Mouse (Mus musculus) urinary bladder, adult 2 months (tissue): Measurements from ENCODE around the gene Mfsd2a. TPM values are rescaled to one million over a fixed set of nuclear protein-coding genes. Genes with fewer than 3 reads are reported as not detected.

Experiments used
- DNase-seq: peaks from one replicate; pipeline ENCODE4 v3.0.0; 2022; ENCODE audit warnings: low spot score
- polyA plus RNA-seq: library from polyadenylated mRNA; depleted of rRNA; stranded (reverse); fragments of >200 nt; gene quantifications from 2 replicates; pipeline ENCODE4 v1.2.3, GENCODE M21; 2012

Gene Mfsd2a
- polyA plus RNA-seq, 1 experiment, result 5.0 TPM

DNA sequence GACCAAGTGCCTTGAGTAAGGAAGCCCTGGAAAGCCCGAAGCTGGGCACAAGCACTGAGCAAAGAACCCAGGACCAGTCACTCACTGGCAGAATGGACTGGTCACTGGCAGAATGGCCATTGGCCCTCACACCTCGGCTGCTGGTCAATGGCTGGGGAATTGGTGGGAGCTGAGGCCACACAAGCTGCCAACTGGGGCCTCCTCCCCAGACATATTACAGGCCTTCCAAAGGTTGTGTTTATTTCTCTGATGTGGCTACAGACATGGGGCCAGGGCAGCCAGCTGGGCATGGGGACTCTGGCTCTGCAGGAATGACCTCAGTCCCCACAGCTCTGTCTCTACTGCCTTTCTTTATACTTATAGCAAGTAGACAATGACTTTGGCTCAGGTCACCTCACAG, 17.9 kb upstream of the Mfsd2a start:
- DNase-seq, result no peak

DNA sequence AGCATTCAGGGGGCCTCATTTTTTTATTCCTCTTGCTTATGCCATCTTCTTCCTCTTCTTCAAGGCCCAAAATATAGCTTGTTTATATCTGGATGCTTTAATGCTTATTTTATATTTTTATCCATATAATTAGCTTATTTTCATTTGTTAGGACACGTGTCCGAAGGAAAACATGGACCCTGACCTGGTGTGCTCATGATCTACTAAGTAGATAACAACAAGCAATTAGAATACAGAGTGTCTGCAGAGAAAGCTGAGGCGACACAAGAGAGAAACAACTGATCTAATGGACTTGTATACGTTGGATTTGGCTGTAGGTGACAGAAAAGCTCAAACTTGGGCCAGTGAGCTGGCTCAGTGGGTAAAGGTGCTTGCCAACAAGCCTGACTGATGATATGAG, 15.9 kb upstream of the Mfsd2a start:
- no peak for DNase-seq

DNA sequence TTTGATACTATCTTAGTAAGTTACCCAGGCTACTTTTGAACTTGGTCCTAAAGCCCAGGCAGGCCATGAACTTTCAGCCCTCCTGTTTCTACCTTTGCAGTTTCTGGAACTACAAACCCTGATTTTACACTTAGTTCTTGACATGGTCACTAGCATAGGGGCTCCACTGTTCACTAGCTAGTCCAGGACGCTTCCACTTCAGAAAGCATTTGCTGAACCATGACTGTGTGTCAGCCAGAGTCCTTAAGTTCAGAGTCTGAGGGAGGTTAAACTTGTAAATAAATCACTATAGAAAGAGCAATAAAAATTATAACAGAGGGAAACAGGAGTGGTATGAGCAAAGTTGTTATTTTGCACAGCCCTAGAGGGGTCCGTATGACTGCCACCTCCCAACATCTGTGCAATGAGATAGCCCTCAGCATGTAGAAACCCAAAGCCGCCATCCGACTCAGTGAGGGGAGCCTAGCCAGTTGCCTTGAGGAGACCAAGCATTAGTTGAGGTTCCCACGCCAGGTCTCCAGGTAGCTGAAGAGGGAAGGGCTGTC, 14.1 kb upstream of the Mfsd2a start:
- no peak for DNase-seq

DNA sequence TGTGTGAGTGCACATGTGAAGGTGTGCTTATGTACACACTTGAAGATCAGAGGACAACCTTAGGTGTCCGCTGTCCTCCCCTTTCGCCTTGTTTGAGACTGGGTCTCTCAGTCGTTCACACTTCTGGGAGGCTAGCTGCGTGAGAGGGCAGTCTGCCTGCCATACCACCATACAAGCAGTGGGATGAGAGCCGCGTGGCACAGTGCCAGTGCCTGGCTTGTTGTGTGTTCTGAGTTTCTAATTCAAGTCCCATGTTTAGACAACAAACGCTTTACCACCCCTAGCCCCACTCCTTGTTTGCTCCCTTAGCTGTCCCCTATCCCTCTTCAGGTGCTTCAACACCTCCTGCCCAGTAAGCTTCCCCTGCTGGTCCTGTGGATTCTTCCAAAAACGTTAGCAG, 11.1 kb upstream of the Mfsd2a start:
- DNase-seq, result no peak

DNA sequence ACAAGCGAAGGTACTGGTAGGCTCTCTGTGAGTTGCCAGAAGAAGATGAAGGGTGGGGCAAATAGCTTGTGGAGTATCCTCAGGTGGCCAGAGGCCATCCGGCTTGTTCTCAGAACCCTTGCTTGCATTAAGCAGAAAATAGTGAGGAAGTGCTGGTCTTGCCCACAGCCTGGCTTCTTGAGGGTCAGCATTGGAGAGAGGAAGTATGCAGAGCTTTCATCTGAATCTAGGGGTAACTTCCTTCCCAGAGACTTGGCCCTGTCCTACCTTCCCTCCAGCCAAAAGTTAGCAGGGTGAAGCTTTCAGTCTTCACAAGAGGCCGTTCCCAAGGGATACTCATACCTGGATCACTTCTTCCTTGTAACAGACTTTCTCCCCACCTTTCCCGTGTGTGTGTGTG, 10.7 kb upstream of the Mfsd2a start:
- DNase-seq, result no peak

DNA sequence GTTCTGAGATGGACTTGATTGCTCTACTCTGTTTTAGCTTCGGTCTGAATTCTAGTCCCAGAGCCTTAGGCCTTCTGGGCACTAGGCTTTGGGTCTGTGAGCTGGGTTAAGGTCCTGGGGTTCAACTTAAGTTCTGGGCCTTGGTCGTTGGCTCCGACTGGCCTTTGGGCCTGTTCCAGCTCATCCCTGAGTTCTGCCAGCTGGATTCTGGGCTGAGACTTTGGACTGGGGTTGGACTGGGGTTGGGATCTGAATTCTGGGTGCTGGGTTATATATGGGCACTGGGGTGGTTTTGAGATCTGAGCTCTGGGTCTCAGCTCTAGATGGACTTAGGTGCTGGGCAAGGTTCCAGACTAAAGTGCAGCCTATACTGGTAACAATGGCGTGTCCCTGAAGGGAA, 10.2 kb upstream of the Mfsd2a start:
- DNase-seq, result no peak

DNA sequence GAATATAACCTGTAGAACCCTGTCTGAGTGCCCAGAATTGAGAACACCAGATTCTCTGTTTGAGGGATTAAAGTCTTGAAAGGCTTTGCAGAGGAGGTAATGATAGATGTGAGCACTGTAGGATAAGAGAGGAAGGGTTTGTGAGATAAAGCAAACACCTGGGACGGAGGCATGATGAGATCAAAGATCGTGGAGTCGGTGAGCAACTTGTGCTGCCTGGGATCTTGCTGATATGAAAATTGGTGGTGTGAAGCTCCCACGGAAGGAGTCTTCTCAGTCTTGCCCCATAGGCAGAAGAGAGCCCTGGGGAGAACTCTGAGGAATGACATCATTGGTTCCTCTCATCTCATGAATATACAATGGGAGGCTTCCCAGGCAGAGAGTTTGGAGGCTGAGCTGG, 7.1 kb upstream of the Mfsd2a start:
- no peak for DNase-seq

DNA sequence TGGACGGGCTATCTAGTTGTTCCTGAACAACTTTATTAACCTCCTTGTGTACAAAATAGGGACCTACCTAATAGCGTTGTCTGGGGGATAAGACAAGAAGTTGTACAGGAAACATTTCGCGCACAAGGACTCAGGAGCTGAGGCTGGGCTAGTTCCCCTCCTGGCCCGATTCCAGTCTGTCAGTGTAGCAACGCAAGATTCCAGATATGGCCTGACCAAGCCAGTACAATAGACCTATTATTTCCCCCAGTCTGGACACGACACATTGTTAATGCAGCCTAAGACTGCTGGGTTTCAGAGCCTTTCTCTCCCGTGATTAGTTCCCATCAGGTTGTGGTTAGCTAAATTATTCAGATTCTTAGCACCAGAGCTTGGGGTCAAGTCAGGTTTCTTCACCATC, 1.8 kb upstream of the Mfsd2a start:
- DNase-seq, result no peak

DNA sequence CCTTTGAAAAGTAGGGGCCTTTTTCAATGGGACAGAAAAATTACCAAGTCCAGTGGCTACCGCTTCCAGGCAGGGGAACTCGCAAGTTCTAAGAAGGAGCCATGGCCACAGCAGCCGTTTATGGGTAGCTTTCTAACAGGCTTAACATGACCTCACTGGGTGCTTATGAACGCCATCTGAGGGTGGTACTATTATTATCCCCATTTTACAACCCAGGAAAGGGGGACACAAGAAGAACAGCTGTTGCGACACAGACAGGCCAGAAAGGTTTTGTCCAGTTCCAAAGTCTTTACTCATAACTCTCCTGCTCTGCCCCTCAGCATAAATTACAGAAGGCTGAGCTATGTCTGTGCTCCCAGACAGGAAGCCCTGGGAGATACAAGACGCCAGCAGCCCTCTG, 601 bp upstream of the Mfsd2a start:
- no peak for DNase-seq

DNA sequence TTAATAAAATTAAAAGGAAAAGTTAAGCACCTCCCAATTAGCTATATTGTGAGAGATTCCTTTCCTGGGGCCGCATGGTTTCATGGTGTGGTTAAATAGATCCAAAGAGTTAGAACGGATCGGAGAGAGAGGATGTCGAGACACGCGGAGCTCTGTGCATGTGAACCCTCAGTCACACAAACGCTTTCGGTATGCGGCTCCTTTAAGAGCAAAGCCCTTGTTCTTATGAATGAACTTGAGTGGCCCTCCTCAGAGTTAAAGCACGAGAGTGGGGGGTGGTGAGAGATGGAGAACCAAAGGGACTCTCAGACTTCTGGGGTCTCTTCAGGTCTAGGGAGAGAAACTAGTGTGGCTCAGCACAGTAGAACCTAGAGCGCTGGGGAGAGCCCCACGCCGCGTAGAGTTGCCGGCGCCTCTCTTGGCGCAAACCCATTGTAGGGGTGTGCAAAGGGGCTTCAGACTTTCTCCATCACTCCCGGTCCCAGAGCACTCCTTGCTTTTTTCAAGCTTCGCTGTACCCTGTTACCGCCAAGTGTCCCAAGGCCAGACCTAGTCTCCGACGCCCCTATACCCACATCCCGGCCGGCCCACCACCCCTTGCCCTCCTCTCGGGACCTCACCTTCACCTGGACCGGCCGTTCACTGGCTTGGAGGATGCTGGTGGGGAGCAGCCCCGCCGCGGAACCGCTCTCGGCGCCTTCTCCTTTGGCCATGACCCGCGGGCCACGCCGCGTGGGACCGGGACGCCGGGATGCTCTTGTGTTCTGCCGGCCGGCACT, 478 bp downstream of the Mfsd2a start:
- DNase-seq, result no peak

DNA sequence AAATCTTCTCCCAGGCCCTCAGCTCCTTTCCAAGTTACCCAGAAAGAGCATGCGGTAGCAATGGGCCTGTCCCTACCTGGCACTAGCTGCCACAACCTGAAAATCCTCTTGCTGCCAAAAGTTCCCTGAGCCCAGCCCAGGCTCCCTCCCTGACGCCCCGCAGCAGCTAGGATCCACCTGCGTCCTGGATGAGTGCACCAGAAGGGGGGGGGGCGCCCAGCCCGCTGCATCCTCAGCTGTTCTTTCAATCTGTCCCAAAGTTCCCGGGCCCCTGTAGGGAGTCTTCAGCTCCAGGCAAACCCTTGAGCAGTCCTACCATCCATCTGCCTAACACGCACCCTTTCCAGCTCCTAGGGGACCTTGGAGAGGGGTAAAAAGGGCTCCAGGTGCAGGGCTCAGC, 1.2 kb downstream of the Mfsd2a start:
- no peak for DNase-seq

DNA sequence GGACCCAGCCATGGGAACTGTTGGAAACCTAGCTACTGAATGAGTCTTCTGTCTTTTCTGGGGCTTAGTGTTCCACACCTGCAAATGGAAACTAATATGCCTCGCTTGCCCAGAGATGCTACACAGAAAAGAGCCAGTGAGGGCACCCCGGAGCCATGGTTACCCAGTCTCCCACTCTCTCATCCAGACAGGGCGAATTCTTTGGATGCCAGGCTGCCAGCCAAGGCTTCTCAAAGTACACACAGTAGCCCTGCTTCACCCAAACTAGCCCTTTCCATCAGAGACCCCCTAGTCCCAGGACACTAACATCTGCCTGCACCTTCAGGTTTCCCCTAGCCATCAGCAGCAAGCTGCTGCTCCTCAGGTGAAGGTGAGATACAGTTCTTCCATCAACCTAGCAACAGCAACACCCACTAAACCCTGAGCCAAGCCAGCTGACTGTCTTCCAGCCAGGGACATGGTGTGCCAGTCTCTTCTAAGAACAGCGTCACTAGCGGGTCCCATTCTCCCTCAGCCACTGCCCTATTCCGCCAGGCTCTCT, 2.4 kb downstream of the Mfsd2a start:
- no peak for DNase-seq

DNA sequence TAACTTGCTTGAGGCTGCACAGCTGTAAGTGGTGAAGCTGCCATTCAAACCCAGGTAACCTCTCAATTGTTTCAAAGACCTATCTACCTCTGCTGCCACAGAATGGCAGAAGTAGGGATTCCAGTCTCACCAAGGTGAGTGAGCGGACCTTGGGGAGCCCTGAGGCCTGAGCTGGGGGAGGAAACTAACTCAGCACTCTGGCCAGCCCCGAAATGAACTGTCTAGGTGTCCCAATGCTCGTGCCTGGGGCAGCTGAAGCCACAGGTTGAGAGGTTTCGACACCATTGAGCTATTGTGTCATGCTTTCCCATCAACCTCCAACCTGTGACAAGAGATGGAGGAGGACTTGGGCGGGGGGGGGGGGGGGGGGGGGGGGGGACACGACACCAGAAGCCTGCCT, 4.7 kb downstream of the Mfsd2a start:
- no peak for DNase-seq

DNA sequence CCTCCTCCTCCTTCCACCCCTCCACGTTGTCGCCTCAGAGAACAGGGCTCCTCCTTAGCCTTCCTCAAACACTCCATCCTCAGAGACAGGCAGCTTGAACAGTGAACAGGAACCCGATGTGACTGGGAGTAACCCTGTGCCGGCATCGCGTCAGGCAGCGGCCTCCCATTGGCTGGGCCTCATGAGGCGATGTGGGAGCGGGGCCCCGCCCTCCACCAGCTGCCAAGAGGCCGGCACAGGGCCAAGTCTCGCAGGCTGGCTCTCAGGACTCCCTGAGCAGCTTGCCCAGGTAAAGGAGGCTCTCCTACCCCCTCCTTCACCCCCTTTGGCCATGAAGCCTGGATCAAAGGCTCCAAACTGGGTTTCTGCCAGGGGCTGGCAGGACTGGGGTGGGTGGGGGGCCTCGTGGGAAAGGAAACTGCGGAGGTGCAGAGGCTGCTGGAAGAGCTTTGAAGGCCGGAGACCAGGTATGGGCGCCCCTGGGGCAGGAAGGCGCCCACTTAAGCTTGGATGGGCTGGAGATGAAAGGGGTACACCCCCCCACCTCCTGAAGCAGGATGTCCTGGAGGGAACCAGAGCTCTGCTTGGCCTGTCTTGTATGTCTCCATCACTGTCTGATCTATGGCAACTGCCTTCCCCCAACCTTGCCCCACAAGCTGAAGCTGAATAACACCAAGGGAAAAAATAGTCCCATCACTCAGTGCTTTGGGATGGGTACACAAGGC, 5.4 kb downstream of the Mfsd2a start:
- peak; percentile 75 for DNase-seq

DNA sequence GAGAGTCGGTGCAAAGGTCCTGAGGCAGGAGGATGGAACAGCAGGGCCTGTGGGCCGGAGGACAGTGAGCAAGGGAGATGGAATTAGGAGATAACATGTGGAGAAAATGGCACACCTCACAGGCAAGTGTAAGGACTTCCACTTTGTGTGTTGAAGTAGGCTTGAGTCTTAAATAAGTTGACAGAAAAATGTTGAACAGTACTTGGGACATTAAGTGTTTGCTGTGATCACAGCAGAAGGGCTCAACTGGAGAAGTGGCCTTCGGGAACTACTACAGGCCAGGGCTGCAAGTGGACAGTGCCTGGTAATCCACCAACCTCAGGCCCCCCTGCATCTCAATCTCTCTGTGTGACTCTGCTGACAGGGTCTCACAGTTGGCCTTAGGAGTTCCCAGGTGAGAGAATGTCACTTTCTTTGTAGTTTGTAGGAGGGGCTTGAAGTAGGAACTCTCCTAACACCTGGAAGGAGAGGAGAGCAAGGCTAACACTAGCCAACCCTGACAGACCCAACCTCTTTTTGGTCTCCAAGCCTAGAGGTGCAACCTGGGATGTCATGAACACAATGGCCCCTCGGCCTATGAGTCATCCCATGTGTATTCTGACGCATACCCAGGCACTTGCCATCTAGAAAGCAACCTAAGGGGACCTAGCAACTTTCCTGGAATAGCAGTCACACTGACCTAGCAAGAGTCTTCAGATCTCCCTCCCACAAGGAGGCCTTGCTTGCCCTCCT, 6.1 kb downstream of the Mfsd2a start:
- no peak for DNase-seq

DNA sequence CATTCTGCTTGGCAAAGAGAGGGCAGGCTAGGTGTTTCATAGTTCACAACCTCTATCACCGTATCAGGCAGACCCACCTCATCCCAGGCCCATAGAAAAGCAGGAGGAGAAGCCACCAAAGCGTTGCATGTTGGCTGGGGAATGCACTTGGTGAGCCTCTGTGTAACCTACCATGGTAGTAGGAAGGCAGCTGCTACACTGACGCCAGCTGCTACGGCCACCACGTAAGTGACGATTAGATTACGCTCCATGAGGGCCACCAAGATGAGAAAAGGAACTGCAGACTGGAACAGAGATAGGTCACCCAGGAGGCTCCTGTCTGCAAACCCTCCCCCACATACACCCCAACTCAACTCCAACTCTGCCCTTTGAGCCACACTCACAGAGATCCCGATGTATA, 11.9 kb downstream of the Mfsd2a start:
- no peak for DNase-seq

DNA sequence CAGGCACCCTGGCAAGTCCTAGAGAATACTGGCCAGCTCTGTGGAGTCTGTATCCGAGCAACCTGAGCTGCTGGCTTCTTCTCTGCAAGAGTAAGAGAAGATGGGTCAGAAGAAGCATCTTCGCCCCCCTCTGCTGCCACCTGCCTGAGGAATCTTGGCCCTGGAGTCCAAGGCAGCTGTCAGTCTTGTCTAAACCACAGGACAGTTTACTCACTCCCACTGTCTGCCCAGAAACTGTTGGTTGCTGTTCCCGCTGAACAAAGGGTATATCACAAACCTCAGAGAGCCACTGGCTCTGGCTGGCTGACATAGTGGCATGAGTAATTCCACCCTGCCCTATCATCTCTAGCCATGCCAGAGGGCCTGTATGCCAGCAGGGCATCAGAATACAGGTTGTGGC, 13.8 kb downstream of the Mfsd2a start:
- DNase-seq, result no peak

DNA sequence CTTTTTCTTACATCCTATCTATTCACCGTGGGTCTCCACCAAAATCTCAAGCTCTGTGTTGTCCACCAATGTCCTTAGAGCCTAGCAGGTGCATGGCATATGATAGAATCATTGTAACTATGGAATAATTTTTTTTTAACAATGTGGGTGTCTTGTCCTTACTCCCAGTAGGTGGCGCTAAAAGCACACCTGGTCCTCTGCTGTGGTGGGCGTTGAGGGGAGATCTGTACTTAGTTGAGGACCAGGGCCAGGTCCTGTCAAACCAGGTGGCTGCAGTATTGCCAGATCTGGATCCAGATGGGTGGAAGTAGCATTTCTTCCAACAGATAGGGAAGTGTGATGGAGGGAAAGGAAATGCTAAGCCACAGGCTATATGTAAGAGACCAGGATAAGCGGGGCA, 16.6 kb downstream of the Mfsd2a start:
- DNase-seq, result no peak

DNA sequence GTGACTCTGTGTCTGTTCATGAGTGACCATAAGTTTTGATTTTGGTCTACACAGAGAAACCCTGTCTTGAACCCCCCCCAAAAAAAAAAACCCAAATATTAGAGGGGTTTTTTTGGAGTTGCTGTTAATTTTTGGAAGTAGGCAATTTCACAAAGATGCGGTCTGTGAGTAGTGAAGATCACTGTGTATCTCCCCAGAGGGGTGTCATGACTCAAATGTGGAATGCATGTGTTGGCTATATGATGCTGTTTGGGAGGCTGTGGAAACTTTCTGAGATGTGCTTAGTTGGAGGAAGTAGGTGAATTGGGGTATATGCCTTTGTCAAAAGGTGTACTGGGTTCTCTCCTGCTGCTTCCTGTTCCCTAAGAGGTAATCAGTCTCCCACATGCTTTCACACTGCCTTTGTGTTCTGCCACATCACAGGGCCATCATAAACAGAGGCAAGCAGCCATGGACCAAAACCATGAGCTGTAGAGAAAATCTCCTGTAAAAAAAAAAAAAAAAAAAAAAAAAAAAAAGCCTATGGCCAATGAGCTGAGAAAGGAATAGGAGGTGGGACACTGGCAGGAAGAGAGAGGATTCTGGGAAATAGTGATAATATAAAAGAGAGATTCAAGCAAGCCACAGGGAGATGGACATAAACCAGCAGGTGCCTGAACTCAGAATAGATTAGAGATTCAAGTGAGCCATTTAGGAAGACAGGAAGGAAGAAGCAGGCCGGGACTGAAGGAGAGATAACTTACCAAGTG, 21.8 kb downstream of the Mfsd2a start:
- no peak for DNase-seq

DNA sequence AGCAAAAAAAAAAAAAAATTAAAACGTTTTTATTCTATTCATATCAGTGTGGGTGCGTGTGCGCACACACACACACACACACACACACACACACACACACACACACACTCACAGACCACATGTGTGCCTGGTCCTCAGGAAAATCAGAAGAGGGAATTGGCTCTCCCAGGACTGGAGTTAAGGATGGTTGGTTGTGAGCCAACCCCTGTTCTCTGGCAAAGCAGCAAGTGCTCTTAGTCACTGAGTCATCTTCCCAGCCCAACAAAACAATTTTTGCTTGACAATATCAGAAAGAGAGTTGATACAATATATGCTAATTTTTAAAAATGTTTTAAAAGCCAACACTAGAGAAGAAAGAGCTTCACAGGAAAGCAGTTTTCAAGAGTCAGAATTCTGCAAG, 23.5 kb downstream of the Mfsd2a start:
- no peak for DNase-seq

DNA sequence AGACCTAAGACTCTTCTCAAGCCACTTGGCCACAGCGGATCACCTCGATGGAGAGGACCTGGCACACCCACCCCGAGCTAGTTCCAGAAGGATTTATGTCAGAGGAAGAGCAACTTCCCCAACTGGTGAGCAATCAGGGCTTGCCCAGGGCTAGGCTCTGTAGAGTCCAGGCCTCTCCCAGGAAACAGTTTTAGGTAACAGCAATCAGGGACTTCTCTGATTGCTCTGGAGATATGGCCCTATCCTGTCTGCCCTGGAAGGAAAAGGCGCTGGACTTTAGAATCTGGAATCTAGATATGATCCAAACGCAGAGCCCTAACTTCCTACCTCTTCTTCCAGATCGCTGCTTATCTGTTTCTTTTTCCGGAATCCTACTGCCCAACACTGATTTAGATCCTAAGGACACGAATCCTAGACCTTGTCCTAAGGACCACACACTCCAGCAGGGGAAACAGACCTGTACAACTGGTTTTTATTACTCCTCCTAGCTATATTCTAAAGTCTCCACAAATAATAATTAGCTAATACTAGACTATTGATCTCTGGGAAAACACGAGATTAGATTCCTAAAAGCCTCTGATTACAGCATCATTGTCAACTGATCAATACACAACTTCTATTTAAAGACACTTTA, 25.4 kb downstream of the Mfsd2a start:
- no peak for DNase-seq
